Mouse (Mus musculus) CH12.LX (cell line): ENCODE measurements around the gene Syt8.

Experiments used
- CTCF ChIP-seq, 2 experiments: IDR thresholded peaks in 1 of 2; conservative IDR thresholded peaks in 1 of 2; 2 replicates each; pipeline ENCODE4 v1.5.1; 2011 to 2012; ENCODE audit warnings: low read depth in 2 of 2, low read length in 2 of 2, improper control_type of control experiment in 1 of 2, inconsistent platforms in 1 of 2, mild to moderate bottlenecking in 1 of 2, moderate library complexity in 1 of 2
- ELF1 ChIP-seq: IDR thresholded peaks from 2 replicates; pipeline ENCODE4 v1.6.1; 2014; ENCODE audit warnings: low read depth, mild to moderate bottlenecking, inconsistent platforms, low read length, improper control_type of control experiment
- EP300 ChIP-seq: IDR thresholded peaks from 2 replicates; pipeline ENCODE4 v1.6.1; 2011; ENCODE audit warnings: low read length, improper control_type of control experiment
- KAT2A ChIP-seq: IDR thresholded peaks from 2 replicates; pipeline ENCODE4 v1.6.1; 2012; ENCODE audit warnings: low read length, improper control_type of control experiment, inconsistent platforms; ENCODE audit not compliant: insufficient replicate concordance
- MAZ ChIP-seq: IDR thresholded peaks from 2 replicates; pipeline ENCODE4 v1.6.1; 2012; ENCODE audit warnings: low read depth, mild to moderate bottlenecking, inconsistent platforms, low read length, improper control_type of control experiment, moderate library complexity
- NELFE ChIP-seq: IDR thresholded peaks from 2 replicates; pipeline ENCODE4 v1.6.1; 2011; ENCODE audit warnings: low read depth, low read length, improper control_type of control experiment
- POLR2A ChIP-seq: IDR thresholded peaks from 2 replicates; pipeline ENCODE4 v1.6.1; 2011; ENCODE audit warnings: low read depth, mild to moderate bottlenecking, improper control_type of control experiment, low read length
- POLR2AphosphoS2 ChIP-seq: IDR thresholded peaks from 2 replicates; pipeline ENCODE4 v1.6.1; 2011; ENCODE audit warnings: low read depth, low read length, improper control_type of control experiment
- USF1 ChIP-seq: IDR thresholded peaks from 2 replicates; pipeline ENCODE4 v1.6.1; 2014; ENCODE audit warnings: low read depth, mild to moderate bottlenecking, inconsistent platforms, low read length, improper control_type of control experiment
- USF2 ChIP-seq: conservative IDR thresholded peaks from 2 replicates; pipeline ENCODE4 v1.6.1; 2011; ENCODE audit warnings: low read depth, low read length, improper control_type of control experiment
- ZC3H11A ChIP-seq: IDR thresholded peaks from 2 replicates; pipeline ENCODE4 v1.6.1; 2012; ENCODE audit warnings: low read depth, mild to moderate bottlenecking, inconsistent platforms, low read length, improper control_type of control experiment
- ZKSCAN1 ChIP-seq: IDR thresholded peaks from 2 replicates; pipeline ENCODE4 v1.6.1; 2012; ENCODE audit warnings: low read depth, inconsistent platforms, low read length, improper control_type of control experiment, borderline replicate concordance
- ZMIZ1 ChIP-seq: IDR thresholded peaks from 2 replicates; pipeline ENCODE4 v1.6.1; 2012; ENCODE audit warnings: low read depth, mild to moderate bottlenecking, inconsistent platforms, low read length, improper control_type of control experiment

- TF ChIP-seq POLR2AphosphoS2 (no peak), MAZ (no peak), ELF1 (no peak), KAT2A (no peak), NELFE (no peak), USF2 (no peak), ZMIZ1 (no peak), ZKSCAN1 (no peak), USF1 (no peak), CTCF (conservative IDR thresholded peaks at IDR 0.05 in 1 of 2, IDR thresholded peaks at IDR 0.05 in 1 of 2; ENCODE audit: low read depth in 2 of 2, low read length in 2 of 2) (no peak), EP300 (no peak), POLR2A (no peak), ZC3H11A (no peak)
Measured at GRCm38 (mm10) chr7:142416225-142416624, 18.4 kb upstream of the Syt8 start.
